In genomic region chr2:6097113-6097716, GRCm38 (mm10) we compare ENCODE assay signal across 16 mouse cellular contexts. TPM values are rescaled to one million over a fixed set of nuclear protein-coding genes. Genes with fewer than 3 reads are reported as not detected.
DNase-seq lines count a peak whose midpoint lies in the region; ATAC-seq and TF ChIP-seq lines count a peak whose summit lies in the region.
"Had no signal": no experiment of that assay in that cellular context is flagged by ENCODE, and none has a peak within 500 bp of the region (broad histone marks: within the 10 kb centered on the region; RNA-seq: fewer than 3 reads in every experiment).

No protein-coding gene starts in this region.

- H3K9me3 ChIP-seq in lung, postnatal 0 days (ENCODE audit: low read length) = no peaks in the 10 kb centered on the region
- H3K9me3 ChIP-seq: forebrain, embryonic 10.5 days; hindbrain, embryonic 10.5 days; liver, embryonic 12.5 days had no signal

- H3K27me3 ChIP-seq in lung, postnatal 0 days (replicated peaks; ENCODE audit: insufficient read depth, low read length) = no peaks in the 10 kb centered on the region

- no peak overlapping the region for H3K9ac ChIP-seq in lung, postnatal 0 days (replicated peaks; ENCODE audit: low read depth)
- H3K9ac ChIP-seq: liver, embryonic 12.5 days had no signal

- TF ChIP-seq CTCF in lung, postnatal 0 days (IDR thresholded peaks at IDR 0.05) = no peak

- peak; percentile 32; the same call in 1 of the 2 replicates for ATAC-seq in lung, postnatal 0 days
- ATAC-seq: activated CD4-positive, CD25-positive, alpha-beta regulatory T cell, adult 4 months; liver, embryonic 12.5 days had no signal

- WGBS in lung, postnatal 0 days = 49% methylated on average over 7 of the region's 7 CpGs

- H3K4me3 ChIP-seq in lung, postnatal 0 days (ENCODE audit: low read depth, low read length) = no peak overlapping the region
- H3K4me3 ChIP-seq: forebrain, embryonic 10.5 days; hindbrain, embryonic 10.5 days; liver, embryonic 12.5 days had no signal

- peak; percentile 87 for DNase-seq in heart, adult 11 months
- DNase-seq in heart, adult 9 months (ENCODE audit: low spot score in 2 of 2) = no peak
- DNase-seq in lung, postnatal 0 days (ENCODE audit: low spot score) = peak; percentile 60
- no peak for DNase-seq in lung, postnatal 10 days
- peak; percentile 39 for DNase-seq in lung, postnatal 36 days
- no peak for DNase-seq in cerebellum, adult 18-20 months
- DNase-seq in left cerebral cortex, adult 8-10 months (ENCODE audit: low spot score in 2 of 2) = no peak
- DNase-seq in layer of hippocampus, postnatal 10 days (ENCODE audit: low spot score in 2 of 2) = no peak
- DNase-seq: cerebellum, adult 11 months; kidney, adult 2 months; thymus, postnatal 4 days had no signal

- no peak overlapping the region for H3K4me2 ChIP-seq in lung, postnatal 0 days (replicated peaks; ENCODE audit: low read depth, low read length)
- H3K4me2 ChIP-seq: liver, embryonic 12.5 days had no signal

- H3K36me3 ChIP-seq in lung, postnatal 0 days (ENCODE audit: insufficient read depth, low read length) = no peaks in the 10 kb centered on the region
- H3K36me3 ChIP-seq: forebrain, embryonic 10.5 days; hindbrain, embryonic 10.5 days; liver, embryonic 12.5 days had no signal

- H3K27ac ChIP-seq in lung, postnatal 0 days (ENCODE audit: low read length) = no peak overlapping the region
- H3K27ac ChIP-seq: forebrain, embryonic 10.5 days; hindbrain, embryonic 10.5 days; liver, embryonic 12.5 days had no signal

- peaks cover 5% of the 10 kb centered on the region; the same call in 1 of the 2 replicates for H3K4me1 ChIP-seq in lung, postnatal 0 days (ENCODE audit: insufficient read depth, low read depth, low read length)

- no peak for TF ChIP-seq EP300 in lung, postnatal 0 days (IDR thresholded peaks at IDR 0.05)

RNA-seq across cellular contexts. Expression of gene Proser2, which starts 32.8 kb away (rescaled TPM):
- 14.0 and 15.2 TPM in 2 replicates for polyA plus RNA-seq in lung, postnatal 0 days (2015; fragmentation: Nextera tagmentation; extraction: Ambion mirVana)
- total RNA-seq in left cerebral cortex, adult 8-10 months (2022) = 1 to 10 TPM; 2.1 to 3.7 (median 2.4) TPM
- 1 to 10 TPM; 2.2 to 3.2 TPM for total RNA-seq in layer of hippocampus, postnatal 10 days (2021)
- total RNA-seq: megakaryocyte progenitor cell, adult 5-6 weeks had no signal
- polyA plus RNA-seq: activated CD4-positive, CD25-positive, alpha-beta regulatory T cell, adult 4 months had no signal

Comparison
In these comparisons a context has a peak if more than half of its experiments do, and no peak if none do; other contexts are left out.
1. DNase-seq: peak in heart, adult 11 months (single experiment), lung, postnatal 0 days (single experiment) and lung, postnatal 36 days (single experiment); none in heart, adult 9 months (0 of 2), lung, postnatal 10 days (single experiment), cerebellum, adult 18-20 months (0 of 2), left cerebral cortex, adult 8-10 months (0 of 2) and layer of hippocampus, postnatal 10 days (0 of 2).